Mouse (Mus musculus): ENCODE measurements around the gene Ercc6. TPM values are rescaled to one million over a fixed set of nuclear protein-coding genes. Genes with fewer than 3 reads are reported as not detected.

Ercc6 gene
- polyA plus RNA-seq, 1 experiment: 18.4 TPM

DNA sequence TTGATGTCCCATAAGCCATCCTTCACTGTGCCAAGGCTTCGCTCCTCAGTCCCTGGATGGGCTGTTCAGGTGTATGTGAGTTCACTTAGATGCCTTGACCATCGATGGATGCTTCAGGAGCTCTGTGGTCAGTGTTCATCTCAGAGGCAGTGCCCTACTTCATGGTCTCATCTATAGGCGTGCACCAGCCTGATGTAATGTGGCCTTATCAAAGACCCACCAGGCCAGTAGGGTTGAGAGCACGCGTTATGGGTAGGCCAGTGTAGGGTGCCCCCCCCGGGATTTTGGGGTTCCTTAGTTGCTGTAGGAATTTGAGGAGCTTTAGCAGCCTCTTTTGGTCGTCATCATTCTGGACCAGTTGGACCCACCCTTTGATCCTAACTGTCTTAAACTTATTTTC, 111.5 kb downstream of the Ercc6 start:
- Histone ChIP-seq H3K4me1 (ENCODE audit: control insufficient read depth, insufficient read depth, low read length) (no peaks in the 10 kb centered on the region; the same call in 1 of the 2 replicates), H3K4me3 (ENCODE audit: insufficient read depth, low read length) (no peak overlapping the region), H3K27ac (ENCODE audit: insufficient read depth, low read length) (no peak overlapping the region)
- TF ChIP-seq POLR2A (IDR thresholded peaks at IDR 0.05; ENCODE audit: low read depth, low read length) (no peak), CTCF (IDR thresholded peaks at IDR 0.05; ENCODE audit: borderline replicate concordance, insufficient read depth, low read length) (no peak)

DNA sequence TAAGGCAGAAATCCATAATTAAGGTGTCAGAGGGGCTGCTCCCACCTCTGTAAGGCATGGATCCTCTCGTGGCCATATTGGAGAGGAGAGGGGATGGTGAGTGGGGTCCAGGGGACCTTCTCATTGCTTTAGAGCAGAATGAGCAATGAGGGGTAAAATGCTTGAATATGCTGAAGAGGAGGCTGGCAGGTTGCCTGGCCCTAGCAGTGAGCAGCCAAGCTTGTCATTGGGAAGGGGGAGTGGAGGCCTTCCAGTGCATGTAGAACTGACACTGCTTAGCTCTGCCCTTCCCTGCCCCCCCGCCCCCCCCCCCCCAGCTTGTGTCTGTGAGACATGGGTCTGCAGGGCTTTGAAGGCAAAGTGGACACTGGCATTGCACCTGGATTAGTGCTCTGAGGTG, 114.0 kb downstream of the Ercc6 start:
- TF ChIP-seq POLR2A (IDR thresholded peaks at IDR 0.05; ENCODE audit: low read depth, low read length) (no peak), CTCF (IDR thresholded peaks at IDR 0.05; ENCODE audit: borderline replicate concordance, insufficient read depth, low read length) (no peak)
- no peak overlapping the region for H3K4me3 ChIP-seq (ENCODE audit: insufficient read depth, low read length)
- no peak overlapping the region for H3K27ac ChIP-seq (ENCODE audit: insufficient read depth, low read length)
- H3K4me1 ChIP-seq (ENCODE audit: control insufficient read depth, insufficient read depth, low read length): no peaks in the 10 kb centered on the region; the same call in 1 of the 2 replicates

DNA sequence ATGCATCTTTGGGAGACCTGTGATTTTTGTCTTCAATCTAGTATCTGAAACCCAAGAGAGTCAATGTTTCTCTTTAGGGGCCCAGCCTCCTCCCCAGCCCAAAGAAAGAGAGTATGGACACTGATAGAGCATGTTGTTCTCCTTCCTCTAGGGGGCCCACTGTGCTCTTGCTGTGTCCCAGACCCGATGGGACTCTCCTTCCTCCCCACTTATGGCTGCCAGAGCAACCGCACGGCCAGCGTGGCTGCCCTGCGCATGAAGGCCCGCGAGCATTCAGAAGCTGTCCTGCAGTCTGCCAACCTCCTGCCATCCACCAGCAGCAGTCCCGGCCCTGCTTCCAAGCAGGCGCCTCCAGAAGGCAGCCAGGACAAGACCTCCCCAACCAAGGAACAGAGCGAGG, 115.3 kb downstream of the Ercc6 start:
- 0 out of 2 replicates have a peak, but pooled peaks have one; percentile 18 for TF ChIP-seq CTCF (IDR thresholded peaks at IDR 0.05; ENCODE audit: borderline replicate concordance, insufficient read depth, low read length)
- TF ChIP-seq POLR2A (IDR thresholded peaks at IDR 0.05; ENCODE audit: low read depth, low read length): no peak
- Histone ChIP-seq H3K4me3 (ENCODE audit: insufficient read depth, low read length) (no peak overlapping the region), H3K27ac (ENCODE audit: insufficient read depth, low read length) (no peak overlapping the region), H3K4me1 (ENCODE audit: control insufficient read depth, insufficient read depth, low read length) (no peaks in the 10 kb centered on the region; the same call in 1 of the 2 replicates)

Other genes starting within 250 kb of the Ercc6 start
- gene Ogdhl, start 191.5 kb upstream of the Ercc6 start, polyA plus RNA-seq (2011; ENCODE audit: insufficient read length, low read depth, missing spikeins): 22.9 and 25.5 TPM in 2 replicates
- not detected in 2 replicates for gene 1700024G13Rik, start 125.1 kb upstream of the Ercc6 start, polyA plus RNA-seq (2011; ENCODE audit: insufficient read length, low read depth, missing spikeins)
- not detected in 2 replicates for gene Slc18a3, start 48.7 kb upstream of the Ercc6 start, polyA plus RNA-seq (2011; ENCODE audit: insufficient read length, low read depth, missing spikeins)
- not detected in 2 replicates for gene Chat, start 47.5 kb upstream of the Ercc6 start, polyA plus RNA-seq (2011; ENCODE audit: insufficient read length, low read depth, missing spikeins)
- gene Prrxl1, start 85.9 kb downstream of the Ercc6 start, polyA plus RNA-seq (2011; ENCODE audit: insufficient read length, low read depth, missing spikeins): not detected in 2 replicates
- 0.09 TPM in 1 of 2 replicates, not detected in the other for gene 3425401B19Rik, start 171.8 kb downstream of the Ercc6 start, polyA plus RNA-seq (2011; ENCODE audit: insufficient read length, low read depth, missing spikeins)

Measured in embryonic fibroblast, embryonic 13.5 days (primary cell).